Mouse (Mus musculus) CH12.LX (cell line): ENCODE results near the gene Poln.

Source experiments
- CHD1 ChIP-seq: IDR thresholded peaks from 2 replicates; pipeline ENCODE4 v1.6.1; 2012; ENCODE audit warnings: low read depth, low read length, improper control_type of control experiment, inconsistent platforms
- CTCF ChIP-seq, 2 experiments: IDR thresholded peaks in 1 of 2; conservative IDR thresholded peaks in 1 of 2; 2 replicates each; pipeline ENCODE4 v1.5.1; 2011 to 2012; ENCODE audit warnings: low read depth in 2 of 2, low read length in 2 of 2, improper control_type of control experiment in 1 of 2, inconsistent platforms in 1 of 2, mild to moderate bottlenecking in 1 of 2, moderate library complexity in 1 of 2
- ELF1 ChIP-seq: IDR thresholded peaks from 2 replicates; pipeline ENCODE4 v1.6.1; 2014; ENCODE audit warnings: low read depth, mild to moderate bottlenecking, inconsistent platforms, low read length, improper control_type of control experiment
- ETS1 ChIP-seq: conservative IDR thresholded peaks from 2 replicates; pipeline ENCODE4 v1.6.1; 2012; ENCODE audit warnings: low read depth, mild to moderate bottlenecking, inconsistent platforms, low read length, improper control_type of control experiment, moderate library complexity
- KAT2A ChIP-seq: IDR thresholded peaks from 2 replicates; pipeline ENCODE4 v1.6.1; 2012; ENCODE audit warnings: low read length, improper control_type of control experiment, inconsistent platforms; ENCODE audit not compliant: insufficient replicate concordance
- MAX ChIP-seq: IDR thresholded peaks from 2 replicates; pipeline ENCODE4 v1.6.1; 2011; ENCODE audit warnings: low read length, improper control_type of control experiment
- MYC ChIP-seq: IDR thresholded peaks from 2 replicates; pipeline ENCODE4 v1.6.1; 2011; ENCODE audit warnings: low read depth, mild to moderate bottlenecking, improper control_type of control experiment, low read length
- PAX5 ChIP-seq: IDR thresholded peaks from 2 replicates; pipeline ENCODE4 v1.6.1; 2012; ENCODE audit warnings: low read length, inconsistent platforms, mixed read lengths
- POLR2A ChIP-seq: IDR thresholded peaks from 2 replicates; pipeline ENCODE4 v1.6.1; 2011; ENCODE audit warnings: low read depth, mild to moderate bottlenecking, improper control_type of control experiment, low read length
- POLR2AphosphoS2 ChIP-seq: IDR thresholded peaks from 2 replicates; pipeline ENCODE4 v1.6.1; 2011; ENCODE audit warnings: low read depth, low read length, improper control_type of control experiment
- RCOR1 ChIP-seq: conservative IDR thresholded peaks from 2 replicates; pipeline ENCODE4 v1.6.1; 2012; ENCODE audit warnings: low read depth, mild to moderate bottlenecking, inconsistent platforms, low read length, improper control_type of control experiment
- USF1 ChIP-seq: IDR thresholded peaks from 2 replicates; pipeline ENCODE4 v1.6.1; 2014; ENCODE audit warnings: low read depth, mild to moderate bottlenecking, inconsistent platforms, low read length, improper control_type of control experiment

GRCm38 (mm10) chr5:34170726-34171125 lies 1.5 kb upstream of the Poln start:
- no peak for TF ChIP-seq CTCF (conservative IDR thresholded peaks at IDR 0.05 in 1 of 2, IDR thresholded peaks at IDR 0.05 in 1 of 2; ENCODE audit: low read depth in 2 of 2, low read length in 2 of 2)
- no peak for TF ChIP-seq CHD1
- no peak for TF ChIP-seq POLR2A
- TF ChIP-seq POLR2AphosphoS2, result no peak
- no peak for TF ChIP-seq MAX
- no peak for TF ChIP-seq USF1
- TF ChIP-seq PAX5, result no peak
- TF ChIP-seq ELF1, result no peak
- no peak for TF ChIP-seq RCOR1
- no peak for TF ChIP-seq ETS1
- no peak for TF ChIP-seq MYC
- TF ChIP-seq KAT2A, result no peak
